Comparison of ENCODE assay signal across 18 mouse cellular contexts in genomic region chr11:115441417-115441816, GRCm38 (mm10). TPM values are rescaled to one million over a fixed set of nuclear protein-coding genes. Genes with fewer than 3 reads are reported as not detected.
A peak's percentile ranks its signal among the peaks of the same experiment; 100 is the strongest.
DNase-seq lines count a peak whose midpoint lies in the region; ATAC-seq and TF ChIP-seq lines count a peak whose summit lies in the region.
"Had no signal": no experiment of that assay in that cellular context is flagged by ENCODE, and none has a peak within 500 bp of the region (broad histone marks: within the 10 kb centered on the region; RNA-seq: fewer than 3 reads in every experiment).

No protein-coding gene starts in this region.

- no peaks in the 10 kb centered on the region for H3K36me3 ChIP-seq in limb, embryonic 11.5 days (ENCODE audit: control insufficient read depth, insufficient read depth, low read length)
- no peaks in the 10 kb centered on the region for H3K36me3 ChIP-seq in limb, embryonic 10.5 days
- no peaks in the 10 kb centered on the region for H3K36me3 ChIP-seq in testis, adult 2 months (ENCODE audit: control insufficient read depth, insufficient read depth, low read length)
- no peaks in the 10 kb centered on the region for H3K36me3 ChIP-seq in limb, embryonic 12.5 days
- no peaks in the 10 kb centered on the region for H3K36me3 ChIP-seq in intestine, embryonic 16.5 days (ENCODE audit: control insufficient read depth, insufficient read depth, low read length)
- H3K36me3 ChIP-seq: heart, embryonic 15.5 days; limb, embryonic 15.5 days; lung, embryonic 15.5 days; midbrain, embryonic 12.5 days had no signal

- no peak overlapping the region for H3K27ac ChIP-seq in limb, embryonic 11.5 days (replicated peaks; ENCODE audit: low read depth, low read length)
- no peak overlapping the region for H3K27ac ChIP-seq in limb, embryonic 10.5 days
- peak overlapping the region; percentile 51 for H3K27ac ChIP-seq in testis, adult 2 months (ENCODE audit: control insufficient read depth, insufficient read depth, low read depth, low read length)
- no peak overlapping the region for H3K27ac ChIP-seq in limb, embryonic 12.5 days
- no peak overlapping the region for H3K27ac ChIP-seq in intestine, embryonic 16.5 days (ENCODE audit: low read length)
- H3K27ac ChIP-seq: heart, embryonic 15.5 days; hindbrain, embryonic 14.5 days; limb, embryonic 15.5 days; lung, embryonic 15.5 days; midbrain, embryonic 12.5 days had no signal

- no peaks in the 10 kb centered on the region for H3K27me3 ChIP-seq in limb, embryonic 11.5 days (ENCODE audit: control insufficient read depth, insufficient read depth, low read length)
- no peaks in the 10 kb centered on the region for H3K27me3 ChIP-seq in limb, embryonic 10.5 days (ENCODE audit: low read depth, poor library complexity, severe bottlenecking)
- no peaks in the 10 kb centered on the region for H3K27me3 ChIP-seq in testis, adult 2 months (ENCODE audit: control insufficient read depth, insufficient read depth, low read length)
- H3K27me3 ChIP-seq in limb, embryonic 12.5 days, result no peaks in the 10 kb centered on the region; the same call in none of the 2 replicates
- H3K27me3 ChIP-seq in intestine, embryonic 16.5 days (replicated peaks; ENCODE audit: control insufficient read depth, insufficient read depth, low read length), result no peaks in the 10 kb centered on the region
- H3K27me3 ChIP-seq: limb, embryonic 15.5 days; midbrain, embryonic 12.5 days had no signal

- peak; percentile 37 for DNase-seq in limb, embryonic 11.5 days (ENCODE audit: low spot score)
- no peak for DNase-seq in limb, embryonic 10.5 days (ENCODE audit: low spot score)
- DNase-seq in testis, postnatal 14 days (ENCODE audit: low spot score), result no peak
- peak; percentile 66 for DNase-seq in thymus, postnatal 4 days
- no peak for DNase-seq in adrenal gland, adult (ENCODE audit: inconsistent age in 2 of 2, low spot score in 1 of 2)
- DNase-seq: adrenal gland, postnatal 36 days; cerebellum, adult 9-11 months; kidney, adult 9 months; layer of hippocampus, postnatal 36 days had no signal

- H3K9ac ChIP-seq in limb, embryonic 11.5 days (ENCODE audit: low read length), result no peak overlapping the region
- no peak overlapping the region for H3K9ac ChIP-seq in limb, embryonic 12.5 days (replicated peaks)
- no peak overlapping the region for H3K9ac ChIP-seq in intestine, embryonic 16.5 days (ENCODE audit: low read depth, low read length)
- H3K9ac ChIP-seq: heart, embryonic 15.5 days; hindbrain, embryonic 14.5 days; limb, embryonic 15.5 days; lung, embryonic 15.5 days; midbrain, embryonic 12.5 days had no signal

- no peak for TF ChIP-seq CTCF in testis, adult 2 months (IDR thresholded peaks at IDR 0.05; ENCODE audit: control insufficient read depth, insufficient read depth, insufficient replicate concordance, low read depth, low read length)

- H3K9me3 ChIP-seq in limb, embryonic 11.5 days (ENCODE audit: control insufficient read depth, low read length), result no peaks in the 10 kb centered on the region
- H3K9me3 ChIP-seq in limb, embryonic 10.5 days (replicated peaks), result no peaks in the 10 kb centered on the region
- H3K9me3 ChIP-seq in limb, embryonic 12.5 days, result 0 out of 2 replicates have a peak, but pooled peaks cover 6% of the 10 kb centered on the region
- H3K9me3 ChIP-seq in intestine, embryonic 16.5 days (ENCODE audit: control insufficient read depth, low read length), result no peaks in the 10 kb centered on the region
- H3K9me3 ChIP-seq: heart, embryonic 15.5 days; limb, embryonic 15.5 days; lung, embryonic 15.5 days had no signal

- 0 out of 2 replicates have a peak, but pooled peaks have one; percentile 39 for TF ChIP-seq POLR2A in testis, adult 2 months (IDR thresholded peaks at IDR 0.05; ENCODE audit: control insufficient read depth, low read depth, low read length)

- H3K4me3 ChIP-seq in limb, embryonic 11.5 days (ENCODE audit: low read depth, low read length), result no peak overlapping the region
- no peak overlapping the region for H3K4me3 ChIP-seq in limb, embryonic 10.5 days
- peak overlapping the region; percentile 88 for H3K4me3 ChIP-seq in testis, adult 2 months (ENCODE audit: control insufficient read depth, low read depth, low read length)
- H3K4me3 ChIP-seq in limb, embryonic 12.5 days (replicated peaks), result no peak overlapping the region
- no peak overlapping the region for H3K4me3 ChIP-seq in intestine, embryonic 16.5 days (ENCODE audit: low read length)
- H3K4me3 ChIP-seq: heart, embryonic 15.5 days; limb, embryonic 15.5 days; lung, embryonic 15.5 days; midbrain, embryonic 12.5 days had no signal

- 0 out of 2 replicates have a peak overlapping the region, but pooled peaks have one; percentile 10 for H3K4me2 ChIP-seq in limb, embryonic 11.5 days (ENCODE audit: low read depth, severe bottlenecking)
- no peak overlapping the region for H3K4me2 ChIP-seq in limb, embryonic 12.5 days
- H3K4me2 ChIP-seq in intestine, embryonic 16.5 days (ENCODE audit: low read depth, low read length), result no peak overlapping the region
- H3K4me2 ChIP-seq: heart, embryonic 15.5 days; hindbrain, embryonic 14.5 days; limb, embryonic 15.5 days; lung, embryonic 15.5 days; midbrain, embryonic 12.5 days had no signal

- H3K4me1 ChIP-seq in limb, embryonic 11.5 days (ENCODE audit: control insufficient read depth, insufficient read depth, low read length), result peaks cover under 1% of the 10 kb centered on the region
- H3K4me1 ChIP-seq in limb, embryonic 10.5 days, result peaks cover 9% of the 10 kb centered on the region
- peaks cover 8% of the 10 kb centered on the region for H3K4me1 ChIP-seq in testis, adult 2 months (ENCODE audit: control insufficient read depth, insufficient read depth, low read length)
- H3K4me1 ChIP-seq in limb, embryonic 12.5 days (replicated peaks), result peaks cover 9% of the 10 kb centered on the region
- H3K4me1 ChIP-seq in intestine, embryonic 16.5 days (ENCODE audit: control insufficient read depth, insufficient read depth, low read length), result peaks cover 3% of the 10 kb centered on the region

- ATAC-seq in limb, embryonic 11.5 days (ENCODE audit: insufficient number of reproducible peaks, low FRiP score, low TSS enrichment, low read depth), result no peak
- 0 out of 2 replicates have a peak, but pooled peaks have one; percentile 20 for ATAC-seq in limb, embryonic 12.5 days (ENCODE audit: insufficient number of reproducible peaks, insufficient read depth, low FRiP score, low TSS enrichment, low read depth)
- no peak for ATAC-seq in intestine, embryonic 16.5 days

- 39% methylated on average over 15 of the region's 15 CpGs for WGBS in limb, embryonic 11.5 days
- 50% methylated on average over 15 of the region's 15 CpGs for WGBS in limb, embryonic 10.5 days
- WGBS in limb, embryonic 12.5 days, result 47% methylated on average over 15 of the region's 15 CpGs
- WGBS in intestine, embryonic 16.5 days, result 50% methylated on average over 15 of the region's 15 CpGs

RNA-seq across cellular contexts. Expression of gene Trim80, which starts 1.1 kb away (rescaled TPM):
- polyA plus RNA-seq in limb, embryonic 11.5 days (2014; fragmentation: Nextera tagmentation; extraction: Ambion mirVana), result 0.21 TPM in 1 of 2 replicates, not detected in the other
- polyA plus RNA-seq in limb, embryonic 10.5 days (2016; fragmentation: Nextera tagmentation; extraction: Ambion mirVana), result 0.18 and 0.26 TPM in 2 replicates
- polyA plus RNA-seq in testis, adult 2 months (2012; rRNA removed), result 307 and 344 TPM in 2 replicates
- 0.10 TPM in 1 of 2 replicates, not detected in the other for polyA plus RNA-seq in limb, embryonic 12.5 days (2016; fragmentation: Nextera tagmentation; extraction: Ambion mirVana)
- polyA plus RNA-seq in intestine, embryonic 16.5 days (2015; fragmentation: Nextera tagmentation; extraction: Ambion mirVana), result 1.1 and 1.4 TPM in 2 replicates
- polyA plus RNA-seq: C2C12; heart, embryonic 15.5 days; hindbrain, embryonic 14.5 days; limb, embryonic 15.5 days; lung, embryonic 15.5 days; midbrain, embryonic 12.5 days had no signal

RNA-seq across cellular contexts. Expression of gene Slc16a5, which starts 20.9 kb away (rescaled TPM):
- 0.09 and 0.26 TPM in 2 replicates for polyA plus RNA-seq in limb, embryonic 11.5 days (2014; fragmentation: Nextera tagmentation; extraction: Ambion mirVana)
- 0.23 and 0.25 TPM in 2 replicates for polyA plus RNA-seq in limb, embryonic 10.5 days (2016; fragmentation: Nextera tagmentation; extraction: Ambion mirVana)
- polyA plus RNA-seq in testis, adult 2 months (2012; rRNA removed), result 0.72 and 0.78 TPM in 2 replicates
- 0.15 TPM in 1 of 2 replicates, not detected in the other for polyA plus RNA-seq in limb, embryonic 12.5 days (2016; fragmentation: Nextera tagmentation; extraction: Ambion mirVana)
- polyA plus RNA-seq in intestine, embryonic 16.5 days (2015; fragmentation: Nextera tagmentation; extraction: Ambion mirVana), result 3.0 and 3.1 TPM in 2 replicates
- polyA plus RNA-seq: hindbrain, embryonic 14.5 days; limb, embryonic 15.5 days had no signal

RNA-seq across cellular contexts. Expression of gene Kctd2, which starts 21.5 kb away (rescaled TPM):
- polyA plus RNA-seq in limb, embryonic 11.5 days (2014; fragmentation: Nextera tagmentation; extraction: Ambion mirVana), result 17.6 and 23.5 TPM in 2 replicates
- polyA plus RNA-seq in limb, embryonic 10.5 days (2016; fragmentation: Nextera tagmentation; extraction: Ambion mirVana), result 13.6 and 18.3 TPM in 2 replicates
- polyA plus RNA-seq in testis, adult 2 months (2012; rRNA removed), result 11.8 and 13.6 TPM in 2 replicates
- polyA plus RNA-seq in limb, embryonic 12.5 days (2016; fragmentation: Nextera tagmentation; extraction: Ambion mirVana), result 25.3 and 26.5 TPM in 2 replicates
- 2.8 and 3.5 TPM in 2 replicates for polyA plus RNA-seq in intestine, embryonic 16.5 days (2015; fragmentation: Nextera tagmentation; extraction: Ambion mirVana)

RNA-seq across cellular contexts. Expression of gene Atp5h, which starts 21.7 kb away (rescaled TPM):
- 943 and 945 TPM in 2 replicates for polyA plus RNA-seq in limb, embryonic 11.5 days (2014; fragmentation: Nextera tagmentation; extraction: Ambion mirVana)
- 862 and 900 TPM in 2 replicates for polyA plus RNA-seq in limb, embryonic 10.5 days (2016; fragmentation: Nextera tagmentation; extraction: Ambion mirVana)
- 145 and 166 TPM in 2 replicates for polyA plus RNA-seq in testis, adult 2 months (2012; rRNA removed)
- polyA plus RNA-seq in limb, embryonic 12.5 days (2016; fragmentation: Nextera tagmentation; extraction: Ambion mirVana), result 960 and 975 TPM in 2 replicates
- 985 and 1,025 TPM in 2 replicates for polyA plus RNA-seq in intestine, embryonic 16.5 days (2015; fragmentation: Nextera tagmentation; extraction: Ambion mirVana)

RNA-seq across cellular contexts. Expression of gene Armc7, which starts 34.0 kb away (rescaled TPM):
- polyA plus RNA-seq in limb, embryonic 11.5 days (2014; fragmentation: Nextera tagmentation; extraction: Ambion mirVana), result 7.7 and 8.8 TPM in 2 replicates
- 7.0 and 9.9 TPM in 2 replicates for polyA plus RNA-seq in limb, embryonic 10.5 days (2016; fragmentation: Nextera tagmentation; extraction: Ambion mirVana)
- polyA plus RNA-seq in testis, adult 2 months (2012; rRNA removed), result 3.3 and 3.8 TPM in 2 replicates
- 7.5 and 9.6 TPM in 2 replicates for polyA plus RNA-seq in limb, embryonic 12.5 days (2016; fragmentation: Nextera tagmentation; extraction: Ambion mirVana)
- polyA plus RNA-seq in intestine, embryonic 16.5 days (2015; fragmentation: Nextera tagmentation; extraction: Ambion mirVana), result 8.0 and 9.2 TPM in 2 replicates

Comparison
In these comparisons a context has a peak if more than half of its experiments do, and no peak if none do; other contexts are left out.
1. DNase-seq: peak in limb, embryonic 11.5 days (single experiment) and thymus, postnatal 4 days (single experiment); none in limb, embryonic 10.5 days (single experiment), testis, postnatal 14 days (single experiment) and adrenal gland, adult (0 of 2).
2. RNA of gene Trim80, which starts 1.1 kb away (polyA plus RNA-seq): 307 to 344 TPM in testis, adult 2 months; 1.1 to 1.4 TPM in intestine, embryonic 16.5 days, 0.18 to 0.26 TPM in limb, embryonic 10.5 days, 0.10 TPM in limb, embryonic 12.5 days and 0.21 TPM in limb, embryonic 11.5 days; every median in the first group is over 100 times any median in the second.